Mouse (Mus musculus): ENCODE measurements at regions not wholly inside any gene's neighbourhood (a gene's known extent, or its start where the extent isn't known, plus 50 kb on each side); places are given as distances from the start of the nearest gene placed in this dataset.

- no peaks in the 10 kb centered on the region for H3K27me3 ChIP-seq (replicated peaks; ENCODE audit: low read depth, poor library complexity, severe bottlenecking)
- no peaks in the 10 kb centered on the region for H3K36me3 ChIP-seq (replicated peaks)
- no peak overlapping the region for H3K4me3 ChIP-seq
- no peak for DNase-seq (ENCODE audit: low spot score)
- WGBS, result 70% methylated on average over 7 of the region's 7 CpGs
- H3K4me1 ChIP-seq, result no peaks in the 10 kb centered on the region
- H3K9me3 ChIP-seq, result no peaks in the 10 kb centered on the region
- H3K27ac ChIP-seq (replicated peaks), result no peak overlapping the region
These were observed 534.5 kb upstream of the Btbd3 start for GRCm38 (mm10) chr2:137721767-137722424.

GRCm38 (mm10) chr2:137715891-137716290 is 540.5 kb upstream of the Btbd3 start:
- Histone ChIP-seq H3K27me3 (replicated peaks; ENCODE audit: low read depth, poor library complexity, severe bottlenecking) (peaks cover 11% of the 10 kb centered on the region; the same call in 1 of the 2 replicates), H3K4me1 (peaks cover 4% of the 10 kb centered on the region; the same call in 1 of the 2 replicates), H3K27ac (replicated peaks) (no peak overlapping the region), H3K9me3 (no peaks in the 10 kb centered on the region), H3K36me3 (replicated peaks) (no peaks in the 10 kb centered on the region), H3K4me3 (no peak overlapping the region)
- no peak for DNase-seq (ENCODE audit: low spot score)
- 76% methylated on average over 2 of the region's 2 CpGs for WGBS

- H3K4me3 ChIP-seq, result peak overlapping the region; percentile 11; the same call in 1 of the 2 replicates
- WGBS, result 9% methylated on average over 4 of the region's 4 CpGs
- H3K4me1 ChIP-seq, result peaks cover 19% of the 10 kb centered on the region
- DNase-seq (ENCODE audit: low spot score), result no peak
- no peaks in the 10 kb centered on the region for H3K9me3 ChIP-seq
- H3K27ac ChIP-seq (replicated peaks), result no peak overlapping the region
- no peaks in the 10 kb centered on the region for H3K36me3 ChIP-seq (replicated peaks)
- H3K27me3 ChIP-seq (replicated peaks; ENCODE audit: low read depth, poor library complexity, severe bottlenecking), result peaks cover 72% of the 10 kb centered on the region
These were observed 549.8 kb upstream of the Btbd3 start for GRCm38 (mm10) chr2:137706528-137706988.

GRCm38 (mm10) chr2:137705724-137706422 is 550.5 kb upstream of the Btbd3 start:
- Histone ChIP-seq H3K36me3 (replicated peaks) (no peaks in the 10 kb centered on the region), H3K27me3 (replicated peaks; ENCODE audit: low read depth, poor library complexity, severe bottlenecking) (peaks cover 78% of the 10 kb centered on the region), H3K27ac (replicated peaks) (no peak overlapping the region), H3K4me3 (peak overlapping the region; percentile 11; the same call in 1 of the 2 replicates), H3K9me3 (no peaks in the 10 kb centered on the region), H3K4me1 (peaks cover 19% of the 10 kb centered on the region)
- WGBS, result 42% methylated on average over 14 of the region's 14 CpGs
- DNase-seq (ENCODE audit: low spot score), result peak; percentile 33

- DNase-seq (ENCODE audit: low spot score), result no peak
- WGBS, result 52% methylated on average over 12 of the region's 12 CpGs
These were observed 551.2 kb upstream of the Btbd3 start for GRCm38 (mm10) chr2:137704948-137705723.

GRCm38 (mm10) chr2:137704565-137704947 is 551.8 kb upstream of the Btbd3 start:
- Histone ChIP-seq H3K4me3 (no peak overlapping the region), H3K4me1 (peaks cover 19% of the 10 kb centered on the region), H3K36me3 (replicated peaks) (no peaks in the 10 kb centered on the region), H3K27me3 (replicated peaks; ENCODE audit: low read depth, poor library complexity, severe bottlenecking) (peaks cover 69% of the 10 kb centered on the region), H3K27ac (replicated peaks) (no peak overlapping the region), H3K9me3 (no peaks in the 10 kb centered on the region)
- DNase-seq (ENCODE audit: low spot score), result no peak
- 64% methylated on average over 6 of the region's 6 CpGs for WGBS

More at GRCm38 (mm10) chr2:137704948-137705723, 551.2 kb upstream of the Btbd3 start:
- H3K27ac ChIP-seq (replicated peaks), result no peak overlapping the region
- H3K4me3 ChIP-seq, result no peak overlapping the region
- no peaks in the 10 kb centered on the region for H3K9me3 ChIP-seq
- peaks cover 19% of the 10 kb centered on the region for H3K4me1 ChIP-seq
- no peaks in the 10 kb centered on the region for H3K36me3 ChIP-seq (replicated peaks)
- peaks cover 75% of the 10 kb centered on the region for H3K27me3 ChIP-seq (replicated peaks; ENCODE audit: low read depth, poor library complexity, severe bottlenecking)

GRCm38 (mm10) chr2:137704051-137704450 is 552.3 kb upstream of the Btbd3 start:
- peaks cover 19% of the 10 kb centered on the region for H3K4me1 ChIP-seq
- H3K4me3 ChIP-seq, result no peak overlapping the region
- H3K9me3 ChIP-seq, result no peaks in the 10 kb centered on the region
- no peak overlapping the region for H3K27ac ChIP-seq (replicated peaks)
- peaks cover 69% of the 10 kb centered on the region for H3K27me3 ChIP-seq (replicated peaks; ENCODE audit: low read depth, poor library complexity, severe bottlenecking)
- WGBS, result 70% methylated on average over 3 of the region's 3 CpGs
- no peaks in the 10 kb centered on the region for H3K36me3 ChIP-seq (replicated peaks)
- no peak for DNase-seq (ENCODE audit: low spot score)

- Histone ChIP-seq H3K36me3 (replicated peaks) (no peaks in the 10 kb centered on the region), H3K4me3 (no peak overlapping the region), H3K27me3 (replicated peaks; ENCODE audit: low read depth, poor library complexity, severe bottlenecking) (peaks cover 8% of the 10 kb centered on the region; the same call in 1 of the 2 replicates), H3K27ac (replicated peaks) (no peak overlapping the region), H3K4me1 (peaks cover 2% of the 10 kb centered on the region), H3K9me3 (no peaks in the 10 kb centered on the region)
- no peak for DNase-seq (ENCODE audit: low spot score)
- 91% methylated on average over 5 of the region's 5 CpGs for WGBS
These were observed 560.5 kb upstream of the Btbd3 start for GRCm38 (mm10) chr2:137695885-137696284.

GRCm38 (mm10) chr2:137694020-137694419 is 562.3 kb upstream of the Btbd3 start:
- H3K4me1 ChIP-seq, result peaks cover 8% of the 10 kb centered on the region
- 62% methylated on average over 3 of the region's 3 CpGs for WGBS
- no peak for DNase-seq (ENCODE audit: low spot score)

GRCm38 (mm10) chr2:137687208-137687607 is 569.2 kb upstream of the Btbd3 start:
- no peak for DNase-seq (ENCODE audit: low spot score)
- no peaks in the 10 kb centered on the region for H3K36me3 ChIP-seq (replicated peaks)
- peaks cover 19% of the 10 kb centered on the region for H3K4me1 ChIP-seq
- H3K9me3 ChIP-seq, result 0 out of 2 replicates have a peak, but pooled peaks cover 4% of the 10 kb centered on the region
- 58% methylated on average over 11 of the region's 11 CpGs for WGBS
- H3K27me3 ChIP-seq (replicated peaks; ENCODE audit: low read depth, poor library complexity, severe bottlenecking), result no peaks in the 10 kb centered on the region; the same call in 1 of the 2 replicates
- no peak overlapping the region for H3K4me3 ChIP-seq
- peak overlapping the region; percentile 0; the same call in 1 of the 2 replicates for H3K27ac ChIP-seq (replicated peaks)

More at GRCm38 (mm10) chr2:137694020-137694419, 562.3 kb upstream of the Btbd3 start:
- Histone ChIP-seq H3K9me3 (no peaks in the 10 kb centered on the region), H3K27ac (replicated peaks) (no peak overlapping the region), H3K36me3 (replicated peaks) (no peaks in the 10 kb centered on the region), H3K4me3 (no peak overlapping the region), H3K27me3 (replicated peaks; ENCODE audit: low read depth, poor library complexity, severe bottlenecking) (peaks cover under 1% of the 10 kb centered on the region; the same call in 1 of the 2 replicates)

- H3K9me3 ChIP-seq, result 0 out of 2 replicates have a peak, but pooled peaks cover 4% of the 10 kb centered on the region
- WGBS, result 65% methylated on average over 4 of the region's 4 CpGs
- H3K27me3 ChIP-seq (replicated peaks; ENCODE audit: low read depth, poor library complexity, severe bottlenecking), result no peaks in the 10 kb centered on the region; the same call in 1 of the 2 replicates
- H3K4me3 ChIP-seq, result no peak overlapping the region
- no peak for DNase-seq (ENCODE audit: low spot score)
- H3K27ac ChIP-seq (replicated peaks), result peak overlapping the region; percentile 0; the same call in 1 of the 2 replicates
- H3K4me1 ChIP-seq, result peaks cover 19% of the 10 kb centered on the region
- no peaks in the 10 kb centered on the region for H3K36me3 ChIP-seq (replicated peaks)
These were observed 569.6 kb upstream of the Btbd3 start for GRCm38 (mm10) chr2:137686735-137687134.

- 100% methylated on average over 1 of the region's 1 CpGs for WGBS
- no peaks in the 10 kb centered on the region for H3K36me3 ChIP-seq (replicated peaks)
- 0 out of 2 replicates have a peak, but pooled peaks cover 4% of the 10 kb centered on the region for H3K9me3 ChIP-seq
- H3K27me3 ChIP-seq (replicated peaks; ENCODE audit: low read depth, poor library complexity, severe bottlenecking), result no peaks in the 10 kb centered on the region
- DNase-seq (ENCODE audit: low spot score), result no peak
- H3K27ac ChIP-seq (replicated peaks), result no peak overlapping the region
- peaks cover 1% of the 10 kb centered on the region; the same call in 1 of the 2 replicates for H3K4me1 ChIP-seq
- H3K4me3 ChIP-seq, result no peak overlapping the region
These were observed 565.3 kb upstream of the Jag1 start for GRCm38 (mm10) chr2:137681762-137682161.
